Mouse (Mus musculus) hindbrain, embryonic 10.5 days (tissue): Measurements from ENCODE around the gene Mthfsd. TPM values are rescaled to one million over a fixed set of nuclear protein-coding genes. Genes with fewer than 3 reads are reported as not detected.

Experiments
- DNase-seq: peaks from one replicate; pipeline ENCODE4 v3.0.0-alpha.2; 2017; ENCODE audit warnings: low spot score
- H3K27ac ChIP-seq: fragments of 300-500 bp; sonication (generic); 2 replicates; pipeline ENCODE4 v1.5.1; 2016; ENCODE audit warnings: mild to moderate bottlenecking, moderate library complexity
- H3K27me3 ChIP-seq: fragments of 300-500 bp; sonication (generic); 2 replicates; pipeline ENCODE4 v1.6.1; 2016; ENCODE audit warnings: mild to moderate bottlenecking; ENCODE audit not compliant: poor library complexity, insufficient read depth, severe bottlenecking
- H3K36me3 ChIP-seq: fragments of 300-500 bp; sonication (generic); 2 replicates; pipeline ENCODE4 v1.6.1; 2016; ENCODE audit warnings: mild to moderate bottlenecking, moderate library complexity
- H3K4me1 ChIP-seq: fragments of 300-500 bp; sonication (generic); replicated peaks from 2 replicates; pipeline ENCODE4 v1.6.1; 2016; ENCODE audit warnings: mild to moderate bottlenecking
- H3K4me3 ChIP-seq: fragments of 300-500 bp; sonication (generic); 2 replicates; pipeline ENCODE4 v1.5.1; 2016; ENCODE audit warnings: mild to moderate bottlenecking, moderate library complexity
- H3K9me3 ChIP-seq: fragments of 300-500 bp; sonication (generic); 2 replicates; pipeline ENCODE4 v1.6.1; 2016; ENCODE audit warnings: mild to moderate bottlenecking, moderate library complexity
- WGBS: fragments of 180-500 bp; shearing (Covaris S2); methylation state at CpG from one replicate; pipeline ENCODE4 v1.1.7; 2016; 5-methylcytosine and 5-hydroxymethylcytosine counted together
- polyA plus RNA-seq: library from polyadenylated mRNA; unstranded; fragments of >200 nt; fragmentation: Nextera tagmentation; extraction: Ambion mirVana; gene quantifications from 2 replicates; pipeline ENCODE4 v1.2.1, GENCODE M21; 2016

Gene Mthfsd
- polyA plus RNA-seq, 1 experiment from 2014 or later: 68.2 TPM

DNA sequence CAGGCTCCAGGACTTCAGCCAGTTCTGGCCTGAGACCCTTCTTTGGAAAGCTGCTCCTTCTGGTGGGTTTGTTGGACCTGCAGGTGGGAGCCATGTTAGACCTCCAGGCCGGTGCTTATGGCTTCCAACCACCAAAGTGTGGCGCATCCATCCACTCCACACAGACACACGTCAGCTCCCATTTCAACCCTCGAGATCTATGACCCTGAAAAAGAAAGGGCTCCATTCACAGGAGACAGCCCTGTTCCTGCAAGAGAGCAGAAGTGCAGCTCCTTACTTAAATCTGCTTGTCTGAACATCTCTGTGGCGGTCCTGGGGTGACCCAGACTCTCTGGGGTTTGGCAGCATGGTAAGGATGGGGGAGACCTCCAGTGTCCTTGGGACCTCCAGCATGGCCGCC is 14.7 kb downstream of the Mthfsd start:
- Histone ChIP-seq H3K36me3 (peaks cover 21% of the 10 kb centered on the region), H3K27ac (no peak overlapping the region), H3K4me1 (peaks cover 26% of the 10 kb centered on the region), H3K27me3 (peaks cover 70% of the 10 kb centered on the region), H3K4me3 (no peak overlapping the region), H3K9me3 (no peaks in the 10 kb centered on the region)
- peak; percentile 3 for DNase-seq
- 59% methylated on average over 6 of the region's 6 CpGs for WGBS

- DNase-seq: peak; percentile 88
- Histone ChIP-seq H3K4me1 (peaks cover 26% of the 10 kb centered on the region), H3K36me3 (peaks cover 13% of the 10 kb centered on the region), H3K9me3 (no peaks in the 10 kb centered on the region), H3K4me3 (no peak overlapping the region), H3K27ac (no peak overlapping the region), H3K27me3 (peaks cover 78% of the 10 kb centered on the region)
- WGBS: 6% methylated on average over 16 of the region's 16 CpGs
Observed at GRCm38 (mm10) chr8:121092627-121093026, 15.6 kb downstream of the Mthfsd start.

GRCm38 (mm10) chr8:121092141-121092540 is 16.1 kb downstream of the Mthfsd start:
- Histone ChIP-seq H3K27me3 (peaks cover 83% of the 10 kb centered on the region), H3K9me3 (no peaks in the 10 kb centered on the region), H3K27ac (no peak overlapping the region), H3K4me3 (no peak overlapping the region), H3K36me3 (peaks cover 8% of the 10 kb centered on the region), H3K4me1 (peaks cover 26% of the 10 kb centered on the region)
- peak; percentile 5 for DNase-seq
- 36% methylated on average over 6 of the region's 6 CpGs for WGBS

GRCm38 (mm10) chr8:121090716-121091115 is 17.5 kb downstream of the Mthfsd start:
- H3K4me3 ChIP-seq: no peak overlapping the region
- WGBS: 0% methylated on average over 1 of the region's 1 CpGs
- H3K9me3 ChIP-seq: no peaks in the 10 kb centered on the region
- peaks cover 97% of the 10 kb centered on the region for H3K27me3 ChIP-seq
- H3K36me3 ChIP-seq: no peaks in the 10 kb centered on the region
- H3K27ac ChIP-seq: no peak overlapping the region
- H3K4me1 ChIP-seq: peaks cover 26% of the 10 kb centered on the region
- DNase-seq: peak; percentile 53

DNA sequence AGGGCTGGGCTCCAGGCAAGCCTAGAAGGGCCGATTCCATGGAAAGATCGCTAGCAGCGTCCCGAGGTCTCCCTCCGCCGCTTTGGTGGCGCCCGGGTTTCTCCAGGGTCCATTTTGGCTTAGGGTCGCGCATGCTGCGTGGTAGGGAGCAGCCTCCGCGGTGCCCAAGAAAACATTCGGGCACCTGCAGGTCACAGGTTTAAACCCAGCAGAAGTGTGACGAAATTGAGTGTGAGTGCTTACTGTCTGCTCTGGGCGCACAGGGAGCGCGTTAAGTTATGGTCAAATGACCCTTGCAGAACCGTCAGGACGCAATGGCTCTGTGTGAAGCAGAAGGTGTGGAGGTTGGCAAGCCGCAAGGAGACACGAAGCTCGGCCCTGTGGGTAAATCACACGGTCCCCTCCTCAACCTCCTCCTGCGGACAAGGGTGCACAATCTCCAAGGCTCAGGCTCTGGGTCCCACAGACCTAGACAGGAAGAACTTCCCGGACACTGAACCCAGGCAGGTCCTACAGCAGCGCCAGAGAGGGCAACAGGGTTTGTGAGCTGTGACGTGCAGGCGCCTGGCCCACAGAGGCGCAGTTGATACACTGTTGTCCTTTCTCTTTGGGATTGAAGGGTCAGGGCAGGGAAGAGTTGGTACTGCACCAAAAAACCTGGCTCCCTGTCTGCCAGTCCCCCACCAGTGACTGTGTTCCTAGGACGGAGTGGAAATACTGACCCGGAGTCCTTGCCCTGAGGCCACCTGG is 18.4 kb downstream of the Mthfsd start:
- 3% methylated on average over 32 of the region's 32 CpGs for WGBS
- Histone ChIP-seq H3K4me1 (peaks cover 31% of the 10 kb centered on the region), H3K27me3 (peaks cover 98% of the 10 kb centered on the region), H3K9me3 (no peaks in the 10 kb centered on the region), H3K4me3 (0 out of 2 replicates have a peak overlapping the region, but pooled peaks have one; percentile 1), H3K36me3 (no peaks in the 10 kb centered on the region), H3K27ac (no peak overlapping the region)
- DNase-seq: peak; percentile 28

DNA sequence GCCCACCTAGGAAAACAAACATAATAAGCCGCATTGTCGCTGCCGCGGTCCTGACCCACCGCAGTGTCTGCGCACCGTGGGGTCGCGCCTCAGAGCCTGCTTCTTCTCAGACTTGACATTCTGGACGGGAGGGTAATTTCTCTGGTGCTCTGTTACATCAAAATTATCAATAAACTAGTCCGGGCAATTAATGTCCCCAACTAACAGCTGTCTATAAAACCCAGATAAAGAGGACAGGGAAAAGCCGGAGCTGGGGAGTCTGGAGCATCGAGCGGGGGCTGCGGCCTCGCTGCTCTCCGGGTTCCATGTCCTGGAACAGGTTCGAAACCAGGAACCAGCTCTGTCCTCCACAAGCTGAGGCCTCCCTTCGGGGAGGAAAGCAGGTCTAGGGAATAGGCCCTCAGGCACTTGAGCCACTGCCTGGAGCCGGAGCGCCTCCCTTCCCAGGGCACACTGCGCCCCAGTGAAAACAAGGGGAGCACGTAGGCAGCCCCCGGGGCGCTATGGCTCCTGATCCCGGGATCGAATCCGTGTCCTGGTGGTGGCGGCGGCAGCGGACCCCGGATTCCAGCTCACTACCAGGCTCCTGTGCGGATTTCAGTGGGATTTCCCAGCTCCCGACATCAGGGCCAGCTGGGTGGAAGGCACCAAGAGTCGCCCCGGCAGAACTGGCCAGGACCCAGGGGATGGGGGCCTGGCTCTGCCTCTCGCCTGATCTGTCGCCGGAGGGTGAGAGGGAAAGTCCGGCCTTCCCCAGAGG is 19.1 kb downstream of the Mthfsd start:
- 1% methylated on average over 40 of the region's 40 CpGs for WGBS
- H3K27me3 ChIP-seq: peaks cover 100% of the 10 kb centered on the region
- H3K36me3 ChIP-seq: no peaks in the 10 kb centered on the region
- peaks cover 38% of the 10 kb centered on the region for H3K4me1 ChIP-seq
- no peaks in the 10 kb centered on the region for H3K9me3 ChIP-seq
- peak overlapping the region; percentile 1; the same call in 1 of the 2 replicates for H3K4me3 ChIP-seq
- no peak overlapping the region for H3K27ac ChIP-seq
- peak; percentile 53 for DNase-seq

DNA sequence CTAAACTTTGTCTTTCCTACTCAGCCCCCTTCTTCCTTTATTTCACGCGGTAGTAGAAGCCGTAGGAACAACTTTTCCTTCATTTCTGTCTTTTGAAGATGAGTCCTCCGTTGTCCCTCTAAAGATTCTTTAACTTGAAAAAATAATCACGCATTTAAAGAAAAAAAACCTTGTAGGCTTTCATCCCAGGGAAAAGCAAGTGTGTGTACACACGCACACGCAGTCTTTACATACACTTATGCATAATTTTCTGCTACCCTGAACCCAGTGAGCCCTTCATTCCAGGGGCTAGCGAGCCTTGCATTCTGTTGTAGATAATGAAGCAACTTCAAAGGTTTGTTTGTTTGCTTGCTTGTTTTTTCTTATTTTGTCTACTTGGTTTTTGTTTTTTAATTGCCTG is 19.9 kb downstream of the Mthfsd start:
- Histone ChIP-seq H3K36me3 (no peaks in the 10 kb centered on the region), H3K4me3 (no peak overlapping the region), H3K9me3 (no peaks in the 10 kb centered on the region), H3K27ac (no peak overlapping the region), H3K4me1 (peaks cover 46% of the 10 kb centered on the region), H3K27me3 (peaks cover 100% of the 10 kb centered on the region)
- WGBS: 3% methylated on average over 8 of the region's 8 CpGs
- DNase-seq: no peak

GRCm38 (mm10) chr8:121086004-121086900 is 21.9 kb downstream of the Mthfsd start:
- Histone ChIP-seq H3K4me1 (peaks cover 53% of the 10 kb centered on the region), H3K9me3 (no peaks in the 10 kb centered on the region), H3K27me3 (peaks cover 100% of the 10 kb centered on the region), H3K27ac (no peak overlapping the region), H3K4me3 (peak overlapping the region; percentile 9; the same call in 1 of the 2 replicates), H3K36me3 (no peaks in the 10 kb centered on the region)
- 3% methylated on average over 19 of the region's 19 CpGs for WGBS
- peak; percentile 43 for DNase-seq

- Histone ChIP-seq H3K4me3 (peak overlapping the region; percentile 59; the same call in 1 of the 2 replicates), H3K27me3 (peaks cover 100% of the 10 kb centered on the region), H3K27ac (no peak overlapping the region), H3K9me3 (no peaks in the 10 kb centered on the region), H3K36me3 (no peaks in the 10 kb centered on the region), H3K4me1 (peaks cover 51% of the 10 kb centered on the region)
- peak; percentile 30 for DNase-seq
- 17% methylated on average over 3 of the region's 3 CpGs for WGBS
Observed at GRCm38 (mm10) chr8:121085561-121085960, 22.6 kb downstream of the Mthfsd start.

GRCm38 (mm10) chr8:121085011-121085410 is 23.2 kb downstream of the Mthfsd start:
- under 1% methylated on average over 30 of the region's 30 CpGs for WGBS
- Histone ChIP-seq H3K27ac (no peak overlapping the region), H3K27me3 (peaks cover 100% of the 10 kb centered on the region), H3K9me3 (no peaks in the 10 kb centered on the region), H3K4me1 (peaks cover 51% of the 10 kb centered on the region), H3K36me3 (no peaks in the 10 kb centered on the region), H3K4me3 (peak overlapping the region; percentile 59)
- peak; percentile 54 for DNase-seq

DNA sequence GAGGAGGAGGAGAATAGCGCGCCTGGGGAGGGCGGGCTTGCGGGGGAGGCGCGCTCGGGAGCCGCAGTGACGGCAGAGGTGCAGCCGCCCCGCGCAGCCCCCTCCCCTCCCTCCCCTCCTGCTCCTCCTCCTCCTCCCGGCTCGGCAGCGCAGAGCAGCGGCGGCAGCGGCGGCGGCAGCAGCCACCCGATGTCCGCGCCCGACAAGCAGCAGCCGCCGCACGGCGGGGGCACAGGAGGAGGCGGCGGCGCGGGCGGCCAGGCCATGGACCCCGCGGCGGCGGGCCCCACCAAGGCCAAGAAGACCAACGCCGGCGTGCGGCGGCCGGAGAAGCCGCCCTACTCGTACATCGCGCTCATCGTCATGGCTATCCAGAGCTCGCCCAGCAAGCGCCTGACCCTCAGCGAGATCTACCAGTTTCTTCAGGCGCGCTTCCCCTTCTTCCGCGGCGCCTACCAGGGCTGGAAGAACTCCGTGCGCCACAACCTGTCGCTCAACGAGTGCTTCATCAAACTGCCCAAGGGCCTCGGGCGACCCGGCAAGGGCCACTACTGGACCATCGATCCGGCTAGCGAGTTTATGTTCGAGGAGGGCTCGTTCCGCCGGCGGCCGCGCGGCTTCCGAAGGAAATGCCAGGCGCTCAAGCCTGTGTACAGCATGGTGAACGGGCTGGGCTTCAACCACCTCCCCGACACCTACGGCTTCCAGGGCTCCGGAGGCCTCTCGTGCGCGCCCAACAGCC is 23.8 kb downstream of the Mthfsd start, which contains the start of gene Foxf1:
TSS of gene Foxf1 (plus strand) at position 177 of the 742 bp plus-strand sequence.
- WGBS: under 1% methylated on average over 72 of the region's 83 CpGs
- Histone ChIP-seq H3K4me3 (peak within 1 kb of the TSS; percentile 59), H3K36me3 (no peaks in the 10 kb centered on the region), H3K27ac (peak within 1 kb of the TSS; percentile 4; the same call in 1 of the 2 replicates), H3K9me3 (no peaks in the 10 kb centered on the region), H3K4me1 (peaks cover 45% of the 10 kb centered on the region), H3K27me3 (peaks cover 100% of the 10 kb centered on the region)
- DNase-seq: peak; percentile 75

- Histone ChIP-seq H3K9me3 (no peaks in the 10 kb centered on the region), H3K36me3 (no peaks in the 10 kb centered on the region), H3K27ac (peak overlapping the region; percentile 4; the same call in 1 of the 2 replicates), H3K4me1 (peaks cover 41% of the 10 kb centered on the region), H3K4me3 (peak overlapping the region; percentile 59), H3K27me3 (peaks cover 100% of the 10 kb centered on the region)
- WGBS: 4% methylated on average over 20 of the region's 27 CpGs
- DNase-seq: no peak
Observed at GRCm38 (mm10) chr8:121083936-121084209, 24.3 kb downstream of the Mthfsd start.
